Comparison of ENCODE assay signal across 8 mouse cellular contexts in the genomic region with DNA sequence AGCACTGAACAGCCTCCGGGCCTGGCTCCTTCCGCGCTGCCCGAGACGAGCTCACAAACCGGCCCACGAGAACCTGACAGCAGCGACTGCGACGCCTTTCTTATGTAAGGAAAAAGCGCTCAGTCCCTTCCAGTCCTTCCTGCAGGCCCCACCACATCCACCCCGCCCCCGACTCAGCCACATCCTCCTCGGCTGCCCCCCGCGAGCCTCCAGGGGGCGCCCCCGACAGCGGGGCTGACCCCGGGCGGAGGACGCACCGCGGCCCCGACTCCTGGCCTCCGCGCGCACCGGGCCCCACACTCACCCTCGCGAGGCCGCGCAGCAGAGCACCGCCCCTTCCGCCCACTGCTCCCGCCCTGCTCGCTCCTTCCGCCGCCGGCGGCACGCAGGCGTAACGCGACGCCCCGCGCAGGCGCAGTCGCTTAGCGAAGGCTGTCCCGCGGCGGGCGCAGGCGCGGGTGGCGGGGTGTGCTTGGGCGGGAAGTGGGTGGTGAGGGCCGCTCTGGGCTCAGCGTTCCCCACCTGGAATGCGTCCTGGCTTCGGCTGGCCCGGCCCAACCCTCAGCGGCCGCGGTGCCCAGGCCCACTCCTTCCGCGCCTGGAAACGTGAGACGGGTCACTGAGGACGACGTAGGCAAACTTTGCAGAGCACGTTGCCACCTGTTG. TPM values are rescaled to one million over a fixed set of nuclear protein-coding genes. Genes with fewer than 3 reads are reported as not detected.
DNase-seq lines count a peak whose midpoint lies in the region; TF ChIP-seq lines count a peak whose summit lies in the region.

A gene (minus strand): TSS at position 328 of the 666 bp plus-strand sequence.

- H3K9me3 ChIP-seq in megakaryocyte, embryonic 14.5 days, result no peaks in the 10 kb centered on the region

- peaks cover 32% of the 10 kb centered on the region for H3K4me1 ChIP-seq in megakaryocyte, embryonic 14.5 days

- intact Hi-C loops in gastrocnemius, adult 2 months (cut with DNase I), result loop anchor here (2.0 to 5.0 kb wide), 3 partner anchors 104 to 344 kb away; a partner anchor contains a TSS

- H3K36me3 ChIP-seq in megakaryocyte, embryonic 14.5 days (replicated peaks; ENCODE audit: low read length), result no peaks in the 10 kb centered on the region

- peak; percentile 96 for DNase-seq in WW6 (ENCODE audit: low read depth, low spot score)
- peak; percentile 93 to 97 for DNase-seq in cerebellum, postnatal 4 days (ENCODE audit: low spot score in 2 of 2)
- peak; percentile 99 for DNase-seq in gastrocnemius, adult 2 months
- DNase-seq in hindlimb bud, embryonic 11.5 days (ENCODE audit: extremely low spot score, low read depth, low spot score), result peak; percentile 80
- DNase-seq in left cerebral cortex, adult 8-10 months (ENCODE audit: low spot score in 2 of 2), result peak; percentile 86 to 94
- peak; percentile 96 to 98 for DNase-seq in right cerebral cortex, postnatal 10 days (ENCODE audit: low spot score in 2 of 2)
- peak; percentile 96 for DNase-seq in urinary bladder, postnatal 25 days (ENCODE audit: low spot score)

- TF ChIP-seq CTCF in gastrocnemius, adult 2 months (IDR thresholded peaks at IDR 0.05), result peak; percentile 75

- peak within 1 kb of the TSS; percentile 95 for H3K4me3 ChIP-seq in gastrocnemius, adult 2 months
- peak within 1 kb of the TSS; percentile 96 for H3K4me3 ChIP-seq in megakaryocyte, embryonic 14.5 days (replicated peaks)

- no peaks in the 10 kb centered on the region for H3K27me3 ChIP-seq in megakaryocyte, embryonic 14.5 days (replicated peaks)

- peak within 1 kb of the TSS; percentile 95 for H3K27ac ChIP-seq in gastrocnemius, adult 2 months

RNA-seq across cellular contexts. Expression of the gene that starts here (rescaled TPM):
- 10 to 100 TPM; 14.6 to 25.8 TPM for total RNA-seq in gastrocnemius, adult 2 months (2021)
- total RNA-seq in left cerebral cortex, adult 8-10 months (2022), result 10 to 100 TPM; 20.1 to 23.6 (median 22.1) TPM
- 0.57 TPM in 1 of 2 replicates, not detected in the other for polyA plus RNA-seq in megakaryocyte, embryonic 14.5 days (2012; ENCODE audit: insufficient read depth, low replicate concordance)

Comparison
In these comparisons a context has a peak if more than half of its experiments do, and no peak if none do; other contexts are left out.
1. Peak in every context shown above with its lines: DNase-seq, H3K4me3 ChIP-seq and H3K27ac ChIP-seq.